Mouse (Mus musculus): Measurements from ENCODE around the gene Smim4.

- no peak for TF ChIP-seq CTCF (IDR thresholded peaks at IDR 0.05)
- TF ChIP-seq EP300 (IDR thresholded peaks at IDR 0.05): no peak
Observed at GRCm38 (mm10) chr14:31078597-31079208, 50.1 kb downstream of the Smim4 start.
